Mouse (Mus musculus): Measurements from ENCODE around the gene Tent5c.

- no peak for TF ChIP-seq POLR2A (IDR thresholded peaks at IDR 0.05; ENCODE audit: low read depth, low read length)
- no peak for TF ChIP-seq CTCF (IDR thresholded peaks at IDR 0.05; ENCODE audit: borderline replicate concordance, insufficient read depth, low read length)
Observed at GRCm38 (mm10) chr3:100473146-100473545, 16.0 kb downstream of the Tent5c start.

Data from embryonic fibroblast, embryonic 13.5 days (primary cell).